ENCODE assay signal across 8 mouse cellular contexts in the genomic region with DNA sequence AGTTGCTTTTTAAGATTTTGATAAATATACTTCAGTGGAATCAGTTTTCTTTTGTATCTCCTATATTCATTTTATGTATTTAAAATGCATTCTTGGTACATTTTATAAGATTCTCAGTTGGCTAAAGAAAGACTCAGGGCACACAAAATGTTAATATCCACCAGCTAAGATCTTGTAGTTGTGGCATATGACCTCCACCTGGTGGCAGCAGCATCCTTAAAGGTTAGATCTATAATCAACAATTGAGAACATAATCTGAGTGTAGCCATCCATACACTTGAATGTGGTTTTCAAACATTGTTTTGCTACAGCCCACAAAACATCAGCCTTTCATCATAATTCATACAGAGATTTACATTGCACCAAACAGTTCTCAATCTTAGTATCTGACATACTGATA.
DNase-seq lines count a peak whose midpoint lies in the region; ATAC-seq lines count a peak whose summit lies in the region.

No protein-coding gene starts in this region.

- intact Hi-C loops in left cerebral cortex, postnatal 4 days (cut with DNase I), result no loop called here
- intact Hi-C loops in left cerebral cortex, postnatal 25 days (cut with DNase I), result loop anchor here (5.0 kb wide), 1 partner anchor 735 kb away; no protein-coding TSS in a partner anchor

- no peak for ATAC-seq in cerebellum, adult (ENCODE audit: insufficient number of reproducible peaks, low FRiP score, low TSS enrichment)
- ATAC-seq in monocyte, adult 5-6 weeks (replicated peaks; ENCODE audit: insufficient number of reproducible peaks, low FRiP score, low TSS enrichment, poor library complexity, severe bottlenecking), result no peak

- peak; percentile 65 to 71 for DNase-seq in cerebellum, postnatal 10 days
- peak; percentile 24 for DNase-seq in left cerebral cortex, postnatal 4 days
- DNase-seq in left cerebral cortex, postnatal 25 days (ENCODE audit: low spot score in 2 of 2), result no peak
- DNase-seq in embryo, embryonic 10.5 days (ENCODE audit: low spot score), result peak; percentile 46
- peak; percentile 27 for DNase-seq in lung, postnatal 14 days
- no peak for DNase-seq in right cerebral cortex, adult 18-20 months

Comparison
In these comparisons a context has a peak if more than half of its experiments do, and no peak if none do; other contexts are left out.
1. DNase-seq: peak in cerebellum, postnatal 10 days (2 of 2), left cerebral cortex, postnatal 4 days (single experiment), embryo, embryonic 10.5 days (single experiment) and lung, postnatal 14 days (single experiment); none in left cerebral cortex, postnatal 25 days (0 of 2) and right cerebral cortex, adult 18-20 months (single experiment).